Mouse (Mus musculus) midbrain, embryonic 15.5 days (tissue): ENCODE measurements around the gene Hist3h2a. TPM values are rescaled to one million over a fixed set of nuclear protein-coding genes. Genes with fewer than 3 reads are reported as not detected.

Experiments used
- ATAC-seq: fragments of 200-750 bp; cut with Nextera tagmentation; replicated peaks from 2 replicates; pipeline ENCODE4 v1.8.0; 2017; ENCODE audit warnings: moderate TSS enrichment
- H3K27ac ChIP-seq: fragments of 300-500 bp; sonication (generic); 2 replicates; pipeline ENCODE4 v1.5.1; 2015; ENCODE audit warnings: mild to moderate bottlenecking, inconsistent platforms
- H3K27me3 ChIP-seq: fragments of 300-500 bp; sonication (generic); replicated peaks from 2 replicates; pipeline ENCODE4 v1.6.1; 2015; ENCODE audit warnings: inconsistent platforms
- H3K36me3 ChIP-seq: fragments of 300-500 bp; sonication (generic); replicated peaks from 2 replicates; pipeline ENCODE4 v1.6.1; 2015; ENCODE audit warnings: inconsistent platforms
- H3K4me1 ChIP-seq: fragments of 300-500 bp; sonication (generic); 2 replicates; pipeline ENCODE4 v1.6.1; 2015; ENCODE audit warnings: inconsistent platforms
- H3K4me2 ChIP-seq: fragments of 300-500 bp; sonication (generic); 2 replicates; pipeline ENCODE4 v1.6.1; 2015; ENCODE audit warnings: inconsistent platforms, mild to moderate bottlenecking, moderate library complexity
- H3K4me3 ChIP-seq: fragments of 300-500 bp; sonication (generic); 2 replicates; pipeline ENCODE4 v1.5.1; 2015; ENCODE audit warnings: mild to moderate bottlenecking, inconsistent platforms
- H3K9ac ChIP-seq: fragments of 300-500 bp; sonication (generic); 2 replicates; pipeline ENCODE4 v1.6.1; 2015; ENCODE audit warnings: mild to moderate bottlenecking, inconsistent platforms
- H3K9me3 ChIP-seq: fragments of 300-500 bp; sonication (generic); 2 replicates; pipeline ENCODE4 v1.6.1; 2016; ENCODE audit warnings: inconsistent platforms
- WGBS: fragments of 180-500 bp; shearing (Covaris S2); methylation state at CpG from one replicate; pipeline ENCODE4 v1.1.7; 2015; ENCODE audit warnings: mixed read lengths; 5-methylcytosine and 5-hydroxymethylcytosine counted together
- polyA plus RNA-seq: library from polyadenylated mRNA; unstranded; fragments of >200 nt; fragmentation: Nextera tagmentation; extraction: Ambion mirVana; gene quantifications from 2 replicates; pipeline ENCODE4 v1.2.1, GENCODE M21; 2015

Gene Hist3h2a
- polyA plus RNA-seq, 1 experiment from 2014 or later: 119 TPM

DNA sequence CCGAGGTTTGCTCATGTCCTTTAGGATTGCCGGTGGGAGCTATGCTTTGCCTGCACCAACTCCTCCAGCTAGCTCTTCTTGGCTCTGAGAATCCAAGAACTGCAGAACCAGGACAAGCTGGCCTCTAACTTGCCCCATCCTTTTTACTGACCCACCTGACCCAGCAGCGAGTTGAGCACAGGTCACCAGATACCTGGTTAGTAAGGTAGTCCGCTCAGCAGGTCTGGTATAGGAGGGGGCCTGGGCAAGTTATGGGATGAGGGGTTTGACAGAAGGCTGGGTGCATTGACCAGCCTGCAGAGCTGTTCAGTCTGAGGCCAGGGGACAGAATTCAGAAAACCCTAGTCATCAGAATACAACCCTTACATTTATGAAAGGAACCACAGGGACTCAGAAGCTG lies 25.4 kb upstream of the Hist3h2a start:
- Histone ChIP-seq H3K4me1 (peaks cover 4% of the 10 kb centered on the region; the same call in 1 of the 2 replicates), H3K36me3 (peaks cover 32% of the 10 kb centered on the region), H3K9me3 (no peaks in the 10 kb centered on the region), H3K4me3 (no peak overlapping the region), H3K27me3 (no peaks in the 10 kb centered on the region), H3K27ac (no peak overlapping the region), H3K4me2 (no peak overlapping the region), H3K9ac (no peak overlapping the region)
- 69% methylated on average over 4 of the region's 4 CpGs for WGBS
- no peak for ATAC-seq

DNA sequence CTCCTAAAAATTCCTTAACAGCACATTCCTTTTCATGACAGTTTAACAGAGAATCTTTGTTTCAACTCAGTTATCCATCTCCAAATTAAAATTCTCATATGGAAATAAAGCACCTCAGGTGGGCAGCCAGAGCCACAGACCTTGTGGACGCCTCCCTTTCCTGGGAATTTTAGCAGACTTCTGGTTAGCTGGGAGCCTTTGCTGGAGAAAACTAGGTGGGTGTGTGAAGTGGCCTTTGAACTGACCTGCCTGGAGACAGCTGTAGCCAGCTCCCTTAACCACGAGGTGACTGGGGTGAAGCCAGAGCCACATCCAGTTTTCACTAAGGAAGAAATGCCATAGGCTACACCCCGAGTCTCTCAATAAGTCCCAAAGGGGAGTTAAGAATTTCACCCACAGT lies 24.8 kb upstream of the Hist3h2a start:
- Histone ChIP-seq H3K27me3 (no peaks in the 10 kb centered on the region), H3K4me2 (no peak overlapping the region), H3K9ac (no peak overlapping the region), H3K9me3 (no peaks in the 10 kb centered on the region), H3K4me3 (no peak overlapping the region), H3K36me3 (peaks cover 36% of the 10 kb centered on the region), H3K27ac (no peak overlapping the region), H3K4me1 (peaks cover 4% of the 10 kb centered on the region; the same call in 1 of the 2 replicates)
- ATAC-seq: no peak
- 70% methylated on average over 3 of the region's 3 CpGs for WGBS

DNA sequence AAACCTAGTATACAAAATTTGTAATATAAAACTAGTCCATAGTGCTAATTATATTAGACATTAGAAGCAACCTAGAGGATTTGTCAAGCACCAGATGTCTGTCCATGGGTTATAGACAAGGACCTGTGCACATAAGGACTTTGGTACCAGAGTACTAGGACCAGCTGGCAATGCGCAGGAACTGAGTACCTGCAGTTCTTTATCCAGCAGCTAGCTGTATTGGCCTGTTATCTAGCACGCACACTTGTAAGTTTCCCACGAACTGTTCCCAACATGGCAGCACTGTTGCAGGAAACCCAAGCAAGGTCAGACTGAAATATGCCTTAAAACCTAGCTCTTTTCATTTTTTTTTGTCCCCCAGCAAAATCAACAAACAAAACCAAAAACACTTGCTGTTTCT lies 24.2 kb upstream of the Hist3h2a start:
- ATAC-seq: no peak
- Histone ChIP-seq H3K9ac (no peak overlapping the region), H3K27me3 (no peaks in the 10 kb centered on the region), H3K27ac (no peak overlapping the region), H3K4me3 (no peak overlapping the region), H3K4me1 (peaks cover 4% of the 10 kb centered on the region; the same call in 1 of the 2 replicates), H3K9me3 (no peaks in the 10 kb centered on the region), H3K4me2 (no peak overlapping the region), H3K36me3 (peaks cover 36% of the 10 kb centered on the region)
- 85% methylated on average over 3 of the region's 3 CpGs for WGBS

DNA sequence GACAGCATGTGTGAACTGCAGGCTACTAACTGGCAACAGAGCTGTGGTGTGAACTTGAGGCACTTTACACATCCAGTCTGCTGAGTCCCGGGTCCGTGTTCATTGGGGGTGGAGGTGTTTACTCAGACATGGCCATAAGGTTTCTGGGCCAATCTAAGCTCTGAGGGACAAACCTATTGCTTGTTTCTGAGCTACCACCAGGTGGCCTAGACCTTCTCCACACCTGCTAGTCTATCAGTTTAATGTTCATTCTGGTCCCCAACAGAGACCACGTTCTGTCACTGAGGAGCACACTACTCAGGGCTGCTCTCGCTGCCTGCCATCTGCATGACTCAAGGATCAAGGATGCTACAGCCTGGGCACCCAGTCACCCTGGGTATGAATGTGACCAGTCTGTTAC lies 22.9 kb upstream of the Hist3h2a start:
- WGBS: 80% methylated on average over 4 of the region's 4 CpGs
- peaks cover 42% of the 10 kb centered on the region for H3K36me3 ChIP-seq
- H3K27ac ChIP-seq: no peak overlapping the region
- ATAC-seq: no peak
- no peaks in the 10 kb centered on the region for H3K27me3 ChIP-seq
- no peak overlapping the region for H3K9ac ChIP-seq
- H3K4me2 ChIP-seq: no peak overlapping the region
- no peaks in the 10 kb centered on the region for H3K9me3 ChIP-seq
- no peak overlapping the region for H3K4me3 ChIP-seq
- H3K4me1 ChIP-seq: peaks cover 14% of the 10 kb centered on the region

- Histone ChIP-seq H3K27ac (peak overlapping the region; percentile 96), H3K4me3 (peak overlapping the region; percentile 71), H3K27me3 (no peaks in the 10 kb centered on the region), H3K9ac (peak overlapping the region; percentile 98), H3K9me3 (no peaks in the 10 kb centered on the region), H3K4me2 (peak overlapping the region; percentile 91), H3K4me1 (peaks cover 33% of the 10 kb centered on the region), H3K36me3 (peaks cover 22% of the 10 kb centered on the region)
- 0 out of 2 replicates have a peak, but pooled peaks have one; percentile 1 for ATAC-seq
- WGBS: under 1% methylated on average over 13 of the region's 13 CpGs
These were observed 16.6 kb upstream of the Hist3h2a start for GRCm38 (mm10) chr11:58937909-58938308.

GRCm38 (mm10) chr11:58938322-58939087 lies 16.0 kb upstream of the Hist3h2a start, which contains the start of gene Rnf187:
TSS of gene Rnf187 (minus strand) at chr11:58938916.
- Histone ChIP-seq H3K9ac (peak within 1 kb of the TSS; percentile 98), H3K9me3 (no peaks in the 10 kb centered on the region), H3K27ac (peak within 1 kb of the TSS; percentile 96), H3K4me1 (peaks cover 33% of the 10 kb centered on the region), H3K36me3 (peaks cover 17% of the 10 kb centered on the region), H3K4me2 (peak within 1 kb of the TSS; percentile 91), H3K4me3 (peak within 1 kb of the TSS; percentile 71), H3K27me3 (no peaks in the 10 kb centered on the region)
- WGBS: 0% methylated on average over 91 of the region's 95 CpGs
- peak; percentile 96 for ATAC-seq

DNA sequence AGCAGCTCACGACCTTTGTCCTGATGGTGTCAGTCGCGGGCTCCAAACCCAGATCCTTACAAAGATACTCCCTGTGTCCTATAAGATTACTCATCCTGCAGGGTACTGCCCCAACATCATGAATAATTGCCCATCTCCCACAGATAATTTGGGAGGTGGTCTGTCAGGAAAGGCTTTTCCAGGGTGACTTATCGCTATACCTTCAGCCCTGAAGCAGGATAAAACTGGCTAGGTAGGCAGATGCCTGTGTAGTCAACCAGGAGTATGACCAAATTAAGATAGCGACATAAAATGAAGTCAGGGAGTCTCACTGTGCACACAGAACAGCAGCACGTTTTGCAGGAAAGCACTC lies 15.4 kb upstream of the Hist3h2a start:
- Histone ChIP-seq H3K9me3 (no peaks in the 10 kb centered on the region), H3K27ac (peak overlapping the region; percentile 96), H3K4me3 (peak overlapping the region; percentile 71), H3K4me2 (peak overlapping the region; percentile 91), H3K36me3 (peaks cover 11% of the 10 kb centered on the region), H3K9ac (peak overlapping the region; percentile 98), H3K27me3 (no peaks in the 10 kb centered on the region), H3K4me1 (peaks cover 33% of the 10 kb centered on the region)
- 14% methylated on average over 6 of the region's 6 CpGs for WGBS
- no peak for ATAC-seq

- no peaks in the 10 kb centered on the region for H3K36me3 ChIP-seq
- no peak overlapping the region for H3K4me3 ChIP-seq
- no peaks in the 10 kb centered on the region for H3K27me3 ChIP-seq
- H3K27ac ChIP-seq: no peak overlapping the region
- H3K9me3 ChIP-seq: no peaks in the 10 kb centered on the region
- H3K4me2 ChIP-seq: no peak overlapping the region
- 75% methylated on average over 5 of the region's 5 CpGs for WGBS
- ATAC-seq: no peak
- H3K9ac ChIP-seq: no peak overlapping the region
- H3K4me1 ChIP-seq: peaks cover 15% of the 10 kb centered on the region
These were observed 10.3 kb upstream of the Hist3h2a start for GRCm38 (mm10) chr11:58944136-58944535.

- WGBS: 79% methylated on average over 3 of the region's 3 CpGs
- Histone ChIP-seq H3K4me3 (peak overlapping the region; percentile 69), H3K36me3 (no peaks in the 10 kb centered on the region), H3K9ac (peak overlapping the region; percentile 54), H3K27me3 (no peaks in the 10 kb centered on the region), H3K9me3 (no peaks in the 10 kb centered on the region), H3K4me2 (peak overlapping the region; percentile 63), H3K4me1 (peaks cover 27% of the 10 kb centered on the region), H3K27ac (peak overlapping the region; percentile 97)
- no peak for ATAC-seq
These were observed 7.2 kb upstream of the Hist3h2a start for GRCm38 (mm10) chr11:58947306-58947705.

GRCm38 (mm10) chr11:58947798-58948528 lies 6.5 kb upstream of the Hist3h2a start:
- H3K27me3 ChIP-seq: no peaks in the 10 kb centered on the region
- WGBS: 7% methylated on average over 23 of the region's 23 CpGs
- no peaks in the 10 kb centered on the region for H3K9me3 ChIP-seq
- H3K4me1 ChIP-seq: peaks cover 30% of the 10 kb centered on the region
- peak overlapping the region; percentile 97 for H3K27ac ChIP-seq
- peak overlapping the region; percentile 69 for H3K4me3 ChIP-seq
- peak overlapping the region; percentile 63 for H3K4me2 ChIP-seq
- H3K9ac ChIP-seq: peak overlapping the region; percentile 54
- peak; percentile 83 for ATAC-seq
- no peaks in the 10 kb centered on the region for H3K36me3 ChIP-seq

- Histone ChIP-seq H3K4me1 (peaks cover 32% of the 10 kb centered on the region), H3K27ac (peak within 1 kb of the TSS; percentile 97), H3K4me3 (peak within 1 kb of the TSS; percentile 69), H3K9ac (peak within 1 kb of the TSS; percentile 95), H3K4me2 (peak within 1 kb of the TSS; percentile 63), H3K36me3 (no peaks in the 10 kb centered on the region), H3K27me3 (no peaks in the 10 kb centered on the region), H3K9me3 (no peaks in the 10 kb centered on the region)
- peak; percentile 93 for ATAC-seq
- under 1% methylated on average over 48 of the region's 48 CpGs for WGBS
These were observed 5.7 kb upstream of the Hist3h2a start, which contains the start of gene Hist3h2ba for GRCm38 (mm10) chr11:58948542-58949479. TSS of gene Hist3h2ba (plus strand) at chr11:58948920.
